Mouse (Mus musculus): ENCODE results near the gene Zbtb33.
A peak's percentile ranks its signal among the peaks of the same experiment; 100 is the strongest.

Zbtb33 gene

DNA sequence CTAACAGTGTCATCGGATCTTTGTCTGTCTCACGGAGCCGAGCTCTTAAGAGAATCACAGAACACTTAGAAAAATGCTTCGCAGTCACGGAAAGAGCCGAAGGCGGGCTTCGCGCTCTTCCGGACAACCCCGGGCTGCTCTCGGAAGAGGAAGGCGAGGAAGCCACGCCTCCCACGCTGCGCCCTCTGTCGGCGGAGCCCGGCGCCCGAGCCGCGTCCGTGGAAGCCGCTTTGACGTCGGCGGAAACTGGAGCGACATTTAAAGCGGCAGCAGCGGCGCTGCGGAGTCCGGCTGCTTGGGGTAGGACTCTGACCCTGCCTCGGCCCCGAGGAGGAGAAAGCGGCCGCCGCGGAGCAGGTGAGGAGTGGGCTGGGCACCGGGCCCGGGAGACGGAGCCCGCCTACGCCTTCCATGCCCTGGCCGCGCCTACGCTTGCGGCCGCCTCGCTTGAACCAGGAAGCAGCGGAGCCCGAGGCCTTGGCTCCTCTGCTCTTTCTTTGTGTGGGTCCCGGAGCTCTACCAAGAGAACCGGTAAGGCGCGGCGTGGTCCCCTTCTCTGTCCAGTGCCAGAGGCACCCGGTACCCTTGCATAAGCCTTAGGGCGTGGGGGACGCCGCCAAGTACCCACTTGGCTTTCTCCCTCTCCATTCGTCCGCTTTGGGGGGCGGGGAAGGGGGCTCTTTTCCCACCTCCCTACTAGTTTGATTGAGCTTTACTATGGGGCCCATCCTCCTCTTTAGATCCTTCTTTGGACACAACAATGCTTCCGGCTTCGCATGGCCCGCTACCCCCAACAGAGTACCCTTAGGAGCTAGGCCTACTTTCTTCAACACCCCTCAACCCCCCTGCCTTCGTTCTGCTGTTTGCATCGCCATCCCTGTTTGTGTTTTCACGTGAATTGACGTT is at the start of gene Zbtb33:
Gene Zbtb33, plus strand, starts transcription at position 242 of the 906 bp plus-strand sequence.
- peak; percentile 89 for DNase-seq

DNA sequence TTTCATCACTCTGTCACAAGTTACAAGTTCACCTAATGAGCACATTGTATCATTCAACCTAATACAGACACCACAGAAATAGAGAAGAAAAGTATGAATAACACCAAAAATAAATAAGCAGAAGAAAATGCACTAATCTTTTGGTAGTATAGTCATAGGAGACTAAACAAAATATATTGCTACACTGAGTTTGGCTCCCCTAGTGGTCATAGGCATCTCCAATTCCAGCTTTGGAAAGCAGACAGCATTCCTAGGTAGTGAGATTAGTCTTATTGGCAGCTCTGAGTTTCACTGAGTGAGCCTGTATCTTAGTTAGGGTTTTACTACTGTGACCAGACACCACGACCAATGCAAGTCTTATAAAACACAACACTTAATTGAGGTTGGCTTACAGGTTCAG is 30.5 kb upstream of the Zbtb33 start:
- DNase-seq: no peak

DNA sequence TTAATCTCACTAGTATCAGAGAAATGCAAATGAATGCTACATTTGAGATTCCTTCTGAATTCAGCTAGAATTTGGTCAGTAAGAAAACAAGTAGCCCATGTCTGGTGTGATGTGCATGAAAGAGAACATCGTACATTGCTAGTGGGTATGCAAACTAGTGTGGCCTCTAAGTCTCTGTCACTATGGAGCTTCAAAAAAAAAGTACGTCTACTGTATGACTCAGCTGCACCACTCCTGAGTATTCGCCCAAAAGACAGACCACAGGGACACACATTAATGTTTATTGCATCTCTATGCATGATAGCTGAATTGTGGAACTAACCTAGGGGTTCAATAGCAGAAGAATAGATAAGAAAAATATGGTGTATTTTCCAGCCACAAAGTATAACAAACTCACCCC is 24.3 kb upstream of the Zbtb33 start:
- no peak for DNase-seq

DNA sequence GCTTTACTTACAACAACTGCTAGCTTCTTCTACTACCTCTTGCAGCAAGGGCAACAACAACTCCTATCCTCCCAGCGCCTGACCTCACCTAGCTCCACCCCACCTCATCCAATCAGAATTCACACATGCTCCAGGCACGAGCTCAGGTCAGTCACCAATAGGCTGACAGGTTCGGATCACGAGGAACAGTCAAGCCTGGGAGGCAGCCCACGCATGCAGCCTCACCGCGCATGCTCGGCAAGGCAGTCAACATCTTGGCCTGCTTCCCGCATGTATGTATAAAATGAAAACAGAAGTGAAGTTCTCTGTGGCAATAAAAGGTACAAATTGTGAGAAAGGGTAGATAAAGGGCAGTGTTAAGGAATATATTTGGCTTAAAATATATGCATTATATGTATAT is 23.5 kb upstream of the Zbtb33 start:
- DNase-seq: no peak

DNA sequence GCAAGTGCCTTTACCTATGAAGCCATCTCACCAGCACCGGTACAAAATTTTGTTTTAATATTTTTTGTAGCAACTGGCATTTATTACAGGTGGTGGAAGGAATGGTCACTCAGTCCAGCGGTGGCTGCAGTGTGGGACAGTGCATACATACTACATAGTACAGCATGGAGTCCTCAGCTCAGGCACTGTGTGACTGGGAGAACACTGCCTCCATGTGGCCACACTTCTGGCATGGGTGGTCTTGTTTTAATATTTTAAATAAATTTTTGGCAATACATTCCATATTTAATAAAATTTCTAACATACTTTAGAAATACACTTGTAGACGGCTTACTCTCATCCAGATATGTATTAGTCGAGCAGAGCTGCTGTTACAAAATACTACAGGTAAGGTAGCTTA is 23.0 kb upstream of the Zbtb33 start:
- DNase-seq: no peak

DNA sequence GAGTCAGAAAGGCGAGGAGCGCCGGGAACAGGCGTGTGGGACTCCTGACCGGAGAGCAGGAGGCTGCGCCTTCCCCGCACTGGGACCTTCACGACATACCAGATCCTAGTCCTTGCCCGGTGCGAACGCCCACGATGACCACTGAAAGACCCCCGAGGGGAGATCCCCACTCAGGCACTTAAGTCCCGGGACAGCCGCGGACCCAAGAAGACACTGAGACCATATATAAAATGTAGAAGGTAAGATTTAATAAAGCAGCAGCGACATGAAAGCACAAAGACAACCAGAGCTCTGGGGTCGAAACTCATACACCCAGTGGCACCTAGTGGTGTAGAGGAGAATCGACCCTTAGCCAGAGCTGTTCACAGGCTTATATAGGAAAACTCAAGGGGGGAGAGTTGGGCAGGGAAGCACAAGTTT is 9.7 kb upstream of the Zbtb33 start:
- DNase-seq: peak; percentile 59

DNA sequence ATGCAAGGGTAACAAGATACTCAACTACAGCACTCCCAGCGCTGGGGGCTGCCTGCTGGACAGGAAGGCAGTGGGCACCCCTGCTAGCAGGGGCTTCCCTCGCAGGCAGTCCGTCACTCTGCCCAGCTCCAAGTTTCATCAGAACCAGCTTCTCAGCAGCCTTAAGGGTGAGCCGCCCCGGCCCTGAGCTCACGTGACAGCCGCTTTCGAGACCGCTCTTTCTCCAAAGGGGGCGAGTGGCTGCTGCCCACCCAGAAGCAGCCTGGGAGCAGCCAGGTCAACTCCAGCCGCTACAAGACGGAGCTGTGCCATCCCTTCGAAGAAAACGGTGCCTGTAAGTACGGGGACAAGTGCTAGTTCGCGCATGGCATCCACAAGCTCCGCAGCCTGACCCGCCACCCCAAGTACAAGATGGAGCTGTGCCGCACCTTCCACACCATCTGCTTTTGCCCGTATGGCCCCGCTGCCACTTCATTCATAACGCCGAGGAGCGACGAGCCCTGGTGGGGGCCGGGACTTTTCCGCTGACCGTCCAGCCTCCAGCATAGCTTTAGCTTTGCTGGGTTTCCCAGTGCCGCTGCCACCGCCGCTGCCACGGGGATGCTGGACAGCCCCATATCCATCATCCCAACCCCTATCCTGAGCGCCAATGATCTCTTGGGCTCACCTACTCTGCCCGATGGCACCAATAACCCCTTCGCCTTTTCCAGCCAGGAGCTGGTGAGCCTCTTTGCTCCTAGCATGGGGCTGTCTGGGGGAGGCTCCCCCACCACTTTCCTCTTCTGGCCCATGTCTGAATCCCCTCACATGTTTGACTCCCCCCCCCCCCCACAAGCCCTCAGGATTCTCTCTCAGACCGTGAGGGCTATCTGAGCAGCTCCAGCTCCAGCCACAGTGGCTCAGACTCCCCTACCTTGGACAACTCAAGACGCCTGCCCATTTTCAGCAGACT is 8.7 kb upstream of the Zbtb33 start:
- DNase-seq: peak; percentile 27

DNA sequence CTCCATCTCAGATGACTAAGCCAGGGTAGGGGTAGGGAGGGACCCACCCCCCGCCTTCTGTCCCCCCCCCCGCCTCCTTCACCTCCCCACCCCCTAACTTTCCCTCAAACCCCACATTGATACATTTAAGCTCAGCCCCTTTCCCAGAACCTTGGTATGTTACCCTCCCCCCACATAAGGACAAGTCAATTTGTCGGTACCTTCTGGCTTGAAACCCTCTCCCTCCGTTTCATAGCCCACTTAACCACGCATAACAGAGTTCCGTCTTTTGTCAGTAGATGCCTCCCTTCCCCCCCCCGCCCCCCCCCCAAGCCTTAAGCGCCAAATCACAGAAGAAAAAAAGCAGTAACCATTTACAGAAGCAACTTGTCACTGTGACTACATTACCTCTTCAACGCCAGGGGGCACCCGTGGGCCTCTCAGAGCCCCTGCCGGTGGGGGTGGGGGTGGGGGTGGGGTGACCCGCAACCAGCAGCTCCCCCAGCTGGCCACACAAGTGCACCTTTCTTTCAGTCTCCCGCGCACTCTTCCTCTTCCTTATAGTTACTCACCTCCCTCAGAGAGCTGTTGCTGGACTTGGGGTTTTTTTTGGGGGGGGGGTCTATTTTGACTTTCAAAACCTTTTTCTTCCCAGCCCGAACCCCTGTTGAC is 7.9 kb upstream of the Zbtb33 start:
- peak; percentile 77 for DNase-seq

DNA sequence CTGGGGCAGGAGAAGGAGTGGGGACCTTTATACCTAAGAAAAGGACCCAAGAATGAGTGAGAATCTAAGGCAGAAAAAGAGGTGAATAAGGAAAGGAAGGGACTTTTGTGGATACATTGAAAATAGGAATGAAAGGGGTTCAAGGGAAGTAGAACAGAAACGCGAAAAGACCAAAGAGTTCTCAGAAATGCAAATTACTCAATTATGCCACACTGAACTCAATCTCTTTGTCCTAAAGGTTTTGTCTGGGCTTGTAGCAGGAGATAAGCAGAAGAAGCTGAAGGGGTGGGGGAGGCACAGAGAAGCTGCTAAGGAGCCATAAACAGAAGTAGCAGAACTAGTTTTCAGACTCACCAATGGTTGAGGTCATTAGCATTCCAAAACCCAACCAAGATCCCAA is 4.1 kb upstream of the Zbtb33 start:
- DNase-seq: no peak

DNA sequence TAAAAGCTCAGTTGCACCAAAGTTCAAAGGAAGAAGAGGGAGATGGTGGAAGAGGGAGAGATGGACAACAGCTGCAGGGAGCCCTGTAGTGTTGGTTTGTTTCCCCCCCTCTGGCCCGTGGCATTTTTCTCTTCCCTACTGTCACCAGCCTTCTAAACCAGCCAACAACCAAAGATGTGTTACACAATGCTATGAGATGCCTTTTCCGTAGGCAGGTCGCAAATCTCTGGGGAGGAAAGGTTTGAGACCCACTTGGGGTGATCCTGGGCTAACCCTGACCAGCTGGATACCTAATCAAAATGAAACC is 818 bp downstream of the Zbtb33 start:
- DNase-seq: peak; percentile 4

DNA sequence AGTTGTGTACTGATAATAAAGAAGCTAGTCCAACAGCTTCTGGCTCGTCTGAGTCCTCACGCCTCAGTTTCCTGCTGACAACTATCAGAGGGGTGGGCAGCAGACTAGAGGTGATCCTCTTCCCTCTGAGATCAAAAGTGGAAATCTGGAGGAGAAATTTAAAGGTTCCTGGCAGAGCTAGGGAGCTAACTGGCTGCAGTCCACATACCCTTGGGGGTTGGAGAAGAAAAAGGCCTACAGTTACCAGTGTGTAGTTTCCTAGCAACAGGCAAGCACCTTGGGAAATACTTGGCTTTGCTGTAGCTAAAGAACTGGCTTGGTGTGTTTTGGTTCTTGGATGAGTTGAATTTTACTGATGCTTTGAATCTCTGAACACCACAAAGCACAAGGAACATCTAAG is 12.2 kb downstream of the Zbtb33 start:
- DNase-seq: no peak

DNA sequence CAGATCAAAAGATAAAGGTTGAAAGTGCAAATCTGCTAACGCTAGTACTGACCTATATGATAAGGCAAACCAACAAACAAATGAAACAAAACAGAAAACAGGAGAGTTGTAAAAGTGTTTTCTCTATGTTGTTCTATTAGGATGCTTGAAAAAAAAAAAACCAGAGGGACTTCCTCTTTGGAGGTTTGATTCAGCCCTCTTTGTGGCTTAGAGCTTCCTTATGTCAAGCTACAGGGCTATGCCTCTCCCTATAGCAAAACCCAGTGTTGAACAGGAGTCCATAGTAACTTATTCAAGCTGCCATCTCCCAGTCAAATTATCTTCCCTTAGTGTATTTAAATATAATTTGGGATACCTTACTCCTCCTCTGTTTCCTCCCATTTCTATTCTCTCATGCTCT is 17.8 kb downstream of the Zbtb33 start:
- DNase-seq: no peak

DNA sequence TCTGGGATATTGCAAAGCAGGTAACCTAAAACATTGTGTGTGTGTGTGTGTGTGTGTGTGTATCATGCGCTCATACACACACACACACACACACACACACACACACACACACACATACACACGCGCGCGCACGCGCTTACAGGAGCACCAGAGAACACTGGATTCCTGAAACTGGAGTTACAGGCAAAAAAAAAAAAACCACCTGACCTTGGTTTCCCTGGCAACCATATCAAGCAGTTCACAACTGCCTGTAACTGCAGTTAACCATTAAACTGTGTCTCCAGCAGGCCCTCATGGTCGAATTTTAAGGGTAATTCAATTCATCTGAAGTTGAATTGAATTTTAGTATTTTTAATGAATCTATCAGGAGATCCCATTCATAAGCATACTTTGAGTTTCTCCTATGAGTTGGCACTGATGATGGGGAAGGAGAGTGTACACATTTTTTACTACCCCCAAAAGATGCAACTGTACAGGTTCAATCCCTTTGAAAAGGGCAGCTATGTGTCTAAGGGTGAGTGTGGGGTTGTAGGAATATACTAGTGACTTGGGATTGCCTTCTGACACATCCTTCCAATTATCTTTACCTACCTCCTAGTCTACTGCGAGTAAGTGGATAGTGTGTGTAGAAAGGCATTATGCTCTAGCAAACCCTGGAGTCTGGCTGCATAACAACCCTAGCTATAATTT is 27.5 kb downstream of the Zbtb33 start:
- DNase-seq: peak; percentile 4

DNA sequence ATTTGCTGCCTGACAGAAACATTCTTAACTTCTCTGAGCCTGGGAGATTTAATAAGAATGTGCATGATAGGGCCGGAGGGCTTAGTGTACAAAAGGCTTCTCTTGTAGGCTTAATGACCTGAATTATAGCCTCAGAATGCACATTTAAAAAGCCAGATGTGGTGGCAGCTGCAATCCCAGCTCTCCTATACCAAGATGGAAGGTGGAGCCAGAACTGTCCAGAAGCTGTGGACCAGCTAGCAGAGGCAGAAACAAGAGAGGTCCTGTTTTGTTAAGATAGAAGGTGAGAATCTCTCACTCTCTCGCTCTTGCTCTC is 28.0 kb downstream of the Zbtb33 start:
- DNase-seq: peak; percentile 3

DNA sequence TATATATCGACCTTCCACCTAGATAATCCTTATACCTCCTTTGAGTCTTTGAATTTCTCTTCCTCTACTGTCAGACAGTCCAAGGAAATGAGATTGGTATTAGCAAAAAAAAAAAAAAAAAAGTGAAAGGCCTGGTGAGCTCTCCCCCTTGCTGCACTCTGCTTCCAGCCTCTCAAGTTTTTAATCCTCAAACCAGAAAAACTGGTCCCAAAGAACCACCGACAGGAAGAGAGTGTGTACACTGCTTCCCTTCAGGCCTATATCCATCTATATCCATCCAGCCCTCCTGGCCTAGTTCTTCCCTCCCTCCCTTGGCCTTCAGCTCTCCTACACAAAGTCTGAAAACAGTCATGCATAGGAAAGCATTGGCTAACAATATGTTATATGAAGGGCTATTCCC is 33.2 kb downstream of the Zbtb33 start:
- DNase-seq: no peak

DNA sequence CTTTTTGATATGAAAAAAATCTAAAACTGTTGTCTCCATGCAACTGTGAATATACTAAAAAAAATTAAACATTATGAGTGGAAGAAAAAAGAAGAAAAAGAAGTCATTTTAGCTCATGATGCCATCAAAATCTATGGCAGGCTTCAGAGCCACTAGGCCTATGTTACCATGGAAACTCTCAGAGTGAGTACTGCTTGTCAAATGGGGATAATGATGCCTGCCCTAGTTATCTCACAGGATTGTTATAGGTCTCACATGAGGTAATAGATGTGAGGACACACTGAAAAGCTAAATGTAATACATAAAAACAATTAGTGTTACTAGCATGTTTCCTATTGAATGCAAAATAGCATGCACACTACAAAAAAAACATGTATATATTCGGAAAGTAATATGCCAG is 40.3 kb downstream of the Zbtb33 start:
- DNase-seq: no peak

DNA sequence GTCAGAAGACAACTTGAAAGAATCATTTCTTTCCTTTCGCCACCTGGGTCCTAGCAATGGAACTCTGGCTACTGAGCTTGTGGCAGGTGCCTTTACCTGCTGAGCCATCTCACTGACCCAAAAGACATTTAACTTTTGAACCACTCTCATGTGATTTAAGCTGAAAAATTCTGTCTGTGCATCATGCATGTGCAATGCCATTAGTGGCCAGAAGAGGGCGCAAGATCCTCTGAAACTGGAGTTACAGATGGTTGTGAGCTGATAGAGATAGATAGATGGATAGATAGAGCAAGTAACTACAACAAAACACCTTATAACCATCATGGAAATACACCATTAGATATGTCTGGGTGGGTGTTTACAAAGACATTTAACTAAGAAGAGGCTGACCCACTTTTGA is 48.1 kb downstream of the Zbtb33 start:
- peak; percentile 21 for DNase-seq

Measured in embryo, embryonic 11 days (tissue).